Mouse (Mus musculus) liver, postnatal 0 days (tissue): ENCODE data around the gene Nubpl.

Experiments
- CTCF ChIP-seq: sonication (generic); IDR thresholded peaks from 2 replicates; pipeline ENCODE4 v1.5.1; 2016; ENCODE audit warnings: antibody characterized with exemption, low read depth
- EP300 ChIP-seq: IDR thresholded peaks from 2 replicates; pipeline ENCODE4 v1.6.1; 2016; ENCODE audit warnings: antibody characterized with exemption, low read depth, mild to moderate bottlenecking

DNA sequence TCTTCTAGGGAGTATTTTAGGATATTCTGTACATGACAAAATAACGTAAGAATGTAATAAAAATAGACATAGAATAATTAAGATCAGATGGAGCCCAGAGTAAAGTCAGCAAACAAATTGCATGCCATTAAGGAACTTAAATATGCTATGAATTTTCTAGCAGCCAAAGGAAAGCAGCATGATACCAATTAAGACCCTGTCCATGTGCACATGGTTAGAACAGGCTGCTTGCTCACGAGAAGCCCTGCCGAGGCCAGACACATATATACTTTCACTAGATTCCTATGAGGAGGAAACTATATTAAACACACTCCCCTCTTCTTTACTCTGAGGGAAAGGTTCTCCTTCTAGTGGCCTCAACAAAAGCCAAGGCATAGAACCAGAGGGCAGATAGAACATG is 189.3 kb downstream of the Nubpl start:
- TF ChIP-seq CTCF, result no peak
- no peak for TF ChIP-seq EP300
